Mouse (Mus musculus): ENCODE results near the gene Rabepk.

- no peak for TF ChIP-seq POLR2A (IDR thresholded peaks at IDR 0.05; ENCODE audit: borderline replicate concordance, extremely low read depth, insufficient read depth, insufficient read length, poor library complexity, severe bottlenecking)
- no peak for TF ChIP-seq CTCF (IDR thresholded peaks at IDR 0.05; ENCODE audit: borderline replicate concordance, extremely low read depth, insufficient read depth, insufficient read length)
These were observed 54.0 kb downstream of the Rabepk start for GRCm38 (mm10) chr2:34745673-34746072.
